43 mouse cellular contexts compared by ENCODE assay signal in the genomic region with DNA sequence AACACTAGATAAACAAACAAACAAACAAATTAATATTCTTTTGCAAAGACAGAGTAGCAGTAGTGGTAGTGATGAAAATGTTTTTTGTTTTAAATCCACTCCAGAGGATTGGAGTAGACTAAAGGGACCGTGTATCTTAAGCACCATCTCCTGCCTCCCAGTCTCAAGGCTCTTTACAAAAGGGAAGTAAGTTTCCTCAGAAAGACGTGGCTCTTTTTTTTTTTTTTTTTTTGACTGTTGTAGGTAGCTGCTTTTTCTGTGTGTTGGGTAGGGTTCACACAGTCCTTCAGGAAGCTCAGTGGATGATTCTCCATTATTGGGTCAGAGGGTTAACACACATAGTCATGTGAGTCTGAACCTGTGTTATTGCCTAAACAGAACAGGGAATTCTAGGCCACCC. TPM values are rescaled to one million over a fixed set of nuclear protein-coding genes. Genes with fewer than 3 reads are reported as not detected.
"Had no signal": no experiment of that assay in that cellular context is flagged by ENCODE, and none has a peak within 500 bp of the region (broad histone marks: within the 10 kb centered on the region; RNA-seq: fewer than 3 reads in every experiment).

No protein-coding gene starts in this region.

- DNase-seq: gastrocnemius, adult 2 months; gastrocnemius, postnatal 14 days; gastrocnemius, postnatal 36 days; heart, adult 18-20 months; heart, postnatal 10 days; heart, postnatal 4 days; kidney, adult 18-20 months; kidney, adult 9 months; kidney, postnatal 14 days; kidney, postnatal 36 days; layer of hippocampus, adult 9-11 months; layer of hippocampus, postnatal 36 days; liver; liver, embryonic 13.5 days had no signal

- H3K9me3 ChIP-seq: heart, embryonic 10.5 days; heart, embryonic 12.5 days; hindbrain, embryonic 10.5 days; hindbrain, embryonic 12.5 days; intestine, embryonic 15.5 days; kidney, embryonic 15.5 days; limb, embryonic 10.5 days; limb, embryonic 12.5 days; liver, embryonic 13.5 days had no signal

- H3K27me3 ChIP-seq: heart, embryonic 12.5 days; hindbrain, embryonic 12.5 days; intestine, embryonic 15.5 days; kidney, embryonic 15.5 days; limb, embryonic 12.5 days; liver, embryonic 13.5 days had no signal

- H3K4me1 ChIP-seq: hindbrain, embryonic 12.5 days; limb, embryonic 10.5 days; limb, embryonic 12.5 days had no signal

- H3K27ac ChIP-seq: gastrocnemius, adult 2 months; heart, embryonic 10.5 days; hindbrain, embryonic 10.5 days; hindbrain, embryonic 12.5 days; hindbrain, embryonic 14.5 days; intestine, embryonic 15.5 days; kidney, embryonic 15.5 days; kidney, postnatal 0 days; limb, embryonic 10.5 days; limb, embryonic 12.5 days; liver, embryonic 13.5 days had no signal

- H3K4me3 ChIP-seq: gastrocnemius, adult 2 months; heart, embryonic 10.5 days; heart, embryonic 12.5 days; hindbrain, embryonic 10.5 days; hindbrain, embryonic 12.5 days; intestine, embryonic 15.5 days; kidney, embryonic 15.5 days; limb, embryonic 10.5 days; limb, embryonic 12.5 days; liver, embryonic 13.5 days had no signal

- H3K9ac ChIP-seq: heart, embryonic 12.5 days; hindbrain, embryonic 12.5 days; hindbrain, embryonic 14.5 days; intestine, embryonic 15.5 days; kidney, embryonic 15.5 days; limb, embryonic 12.5 days; liver, embryonic 13.5 days had no signal

- H3K4me2 ChIP-seq: heart, embryonic 12.5 days; hindbrain, embryonic 12.5 days; hindbrain, embryonic 14.5 days; intestine, embryonic 15.5 days; kidney, embryonic 15.5 days; limb, embryonic 12.5 days; liver, embryonic 11.5 days; liver, embryonic 13.5 days had no signal

- ATAC-seq: hindbrain, embryonic 16.5 days; inflammation-experienced regulatory T-cells, adult 6 months; intestine, embryonic 15.5 days; intestine, postnatal 0 days had no signal

- H3K36me3 ChIP-seq: heart, embryonic 10.5 days; heart, embryonic 12.5 days; hindbrain, embryonic 10.5 days; hindbrain, embryonic 12.5 days; intestine, embryonic 15.5 days; kidney, embryonic 15.5 days; limb, embryonic 10.5 days; limb, embryonic 12.5 days; liver, embryonic 13.5 days had no signal

RNA-seq across cellular contexts. Expression of gene Gm10959, which starts 0.5 kb away (rescaled TPM):
- total RNA-seq: gastrocnemius, adult 2 months; gastrocnemius, postnatal 14 days; gastrocnemius, postnatal 36 days; heart, adult 18-20 months; heart, adult 8-10 months; heart, postnatal 10 days; heart, postnatal 25 days; heart, postnatal 4 days; layer of hippocampus, adult 18-20 months; layer of hippocampus, adult 8-10 months; layer of hippocampus, postnatal 14 days; layer of hippocampus, postnatal 36 days; left cerebral cortex, adult 18-20 months; left cerebral cortex, adult 8-10 months; left cerebral cortex, postnatal 10 days; left cerebral cortex, postnatal 36 days had no signal
- polyA plus RNA-seq: frontal cortex, adult 2 months; gonadal fat pad, adult 2 months; heart, embryonic 10.5 days; heart, embryonic 12.5 days; heart, embryonic 14.5 days; heart, embryonic 16.5 days; hindbrain, embryonic 10.5 days; hindbrain, embryonic 12.5 days; hindbrain, embryonic 14.5 days; hindbrain, embryonic 16.5 days; inflammation-experienced regulatory T-cells, adult 6 months; intestine, embryonic 15.5 days; intestine, postnatal 0 days; kidney, embryonic 15.5 days; kidney, postnatal 0 days; large intestine, adult 2 months; limb, embryonic 10.5 days; limb, embryonic 12.5 days; limb, embryonic 14.5 days; liver, embryonic 11.5 days; liver, embryonic 13.5 days had no signal

RNA-seq across cellular contexts. Expression of gene Fabp2, which starts 23.8 kb away (rescaled TPM):
- total RNA-seq: gastrocnemius, adult 2 months; gastrocnemius, postnatal 14 days; gastrocnemius, postnatal 36 days; heart, adult 18-20 months; heart, adult 8-10 months; heart, postnatal 10 days; heart, postnatal 25 days; heart, postnatal 4 days; layer of hippocampus, adult 18-20 months; layer of hippocampus, adult 8-10 months; layer of hippocampus, postnatal 14 days; layer of hippocampus, postnatal 36 days; left cerebral cortex, adult 18-20 months; left cerebral cortex, adult 8-10 months; left cerebral cortex, postnatal 10 days; left cerebral cortex, postnatal 36 days had no signal
- polyA plus RNA-seq: frontal cortex, adult 2 months; gonadal fat pad, adult 2 months; heart, embryonic 12.5 days; heart, embryonic 14.5 days; hindbrain, embryonic 10.5 days; hindbrain, embryonic 12.5 days; hindbrain, embryonic 14.5 days; hindbrain, embryonic 16.5 days; inflammation-experienced regulatory T-cells, adult 6 months; limb, embryonic 10.5 days; limb, embryonic 12.5 days; limb, embryonic 14.5 days had no signal
